24 mouse cellular contexts compared by ENCODE assay signal in genomic region chr2:113176337-113176736, GRCm38 (mm10). TPM values are rescaled to one million over a fixed set of nuclear protein-coding genes. Genes with fewer than 3 reads are reported as not detected.
A peak's percentile ranks its signal among the peaks of the same experiment; 100 is the strongest.
DNase-seq lines count a peak whose midpoint lies in the region; ATAC-seq and TF ChIP-seq lines count a peak whose summit lies in the region.
"Had no signal": no experiment of that assay in that cellular context is flagged by ENCODE, and none has a peak within 500 bp of the region (broad histone marks: within the 10 kb centered on the region; RNA-seq: fewer than 3 reads in every experiment).

No protein-coding gene starts in this region.

- H3K27me3 ChIP-seq in embryonic facial prominence, embryonic 11.5 days (ENCODE audit: control insufficient read depth, insufficient read depth, low read length) = no peaks in the 10 kb centered on the region
- H3K27me3 ChIP-seq in embryonic facial prominence, embryonic 10.5 days (replicated peaks; ENCODE audit: low read depth, poor library complexity, severe bottlenecking) = no peaks in the 10 kb centered on the region
- H3K27me3 ChIP-seq in midbrain, embryonic 15.5 days (replicated peaks) = no peaks in the 10 kb centered on the region
- H3K27me3 ChIP-seq in midbrain, embryonic 13.5 days = no peaks in the 10 kb centered on the region
- H3K27me3 ChIP-seq in forebrain, postnatal 0 days (ENCODE audit: insufficient read depth, low read length) = no peaks in the 10 kb centered on the region
- H3K27me3 ChIP-seq: embryonic facial prominence, embryonic 13.5 days; heart, embryonic 15.5 days had no signal

- no peak for ATAC-seq in embryonic facial prominence, embryonic 11.5 days (replicated peaks; ENCODE audit: insufficient number of reproducible peaks, low FRiP score, low TSS enrichment, low read depth)
- ATAC-seq in frontal cortex, adult (ENCODE audit: low TSS enrichment) = peak; percentile 76
- ATAC-seq in midbrain, embryonic 15.5 days (replicated peaks) = peak; percentile 71
- ATAC-seq in midbrain, embryonic 13.5 days = no peak
- peak; percentile 75 for ATAC-seq in forebrain, postnatal 0 days
- ATAC-seq: CD4-positive, CD25-positive, alpha-beta regulatory T cell, adult 4 months; intestine, embryonic 16.5 days had no signal

- no peaks in the 10 kb centered on the region for H3K9me3 ChIP-seq in embryonic facial prominence, embryonic 11.5 days (replicated peaks; ENCODE audit: control insufficient read depth, low read length)
- no peaks in the 10 kb centered on the region for H3K9me3 ChIP-seq in embryonic facial prominence, embryonic 10.5 days
- no peaks in the 10 kb centered on the region for H3K9me3 ChIP-seq in midbrain, embryonic 15.5 days
- no peaks in the 10 kb centered on the region for H3K9me3 ChIP-seq in midbrain, embryonic 13.5 days
- H3K9me3 ChIP-seq in forebrain, postnatal 0 days (ENCODE audit: low read length) = no peaks in the 10 kb centered on the region
- H3K9me3 ChIP-seq: embryonic facial prominence, embryonic 13.5 days; heart, embryonic 15.5 days had no signal

- no peaks in the 10 kb centered on the region for H3K36me3 ChIP-seq in embryonic facial prominence, embryonic 11.5 days (replicated peaks; ENCODE audit: control insufficient read depth, insufficient read depth, low read depth, low read length)
- no peaks in the 10 kb centered on the region for H3K36me3 ChIP-seq in embryonic facial prominence, embryonic 10.5 days (replicated peaks)
- H3K36me3 ChIP-seq in midbrain, embryonic 15.5 days (replicated peaks) = no peaks in the 10 kb centered on the region
- no peaks in the 10 kb centered on the region for H3K36me3 ChIP-seq in midbrain, embryonic 13.5 days
- H3K36me3 ChIP-seq in forebrain, postnatal 0 days (ENCODE audit: insufficient read depth) = no peaks in the 10 kb centered on the region
- H3K36me3 ChIP-seq: embryonic facial prominence, embryonic 13.5 days; G1E; heart, embryonic 15.5 days had no signal

- WGBS in embryonic facial prominence, embryonic 11.5 days = 73% methylated on average over 5 of the region's 5 CpGs
- WGBS in embryonic facial prominence, embryonic 10.5 days = 78% methylated on average over 5 of the region's 5 CpGs
- 30% methylated on average over 5 of the region's 5 CpGs for WGBS in midbrain, embryonic 15.5 days
- WGBS in midbrain, embryonic 13.5 days = 45% methylated on average over 5 of the region's 5 CpGs
- 21% methylated on average over 5 of the region's 5 CpGs for WGBS in forebrain, postnatal 0 days

- DNase-seq in embryonic facial prominence, embryonic 11.5 days (ENCODE audit: low spot score) = peak; percentile 4
- DNase-seq in embryonic facial prominence, embryonic 10.5 days (ENCODE audit: low spot score) = no peak
- DNase-seq in frontal cortex, postnatal 14 days (ENCODE audit: low spot score in 2 of 2) = no peak
- peak; percentile 34 for DNase-seq in forebrain, postnatal 0 days
- no peak for DNase-seq in c-Kit-positive CD71-positive TER-119-positive erythroid progenitor cells, embryonic 14.5 days (ENCODE audit: low spot score)
- DNase-seq: adrenal gland, postnatal 10 days; B cell, adult 2 months; cerebellum, adult 2 months; embryo, embryonic 11 days; heart, adult 2 months; heart, postnatal 14 days; kidney, adult 8-10 months had no signal

- no peak overlapping the region for H3K9ac ChIP-seq in embryonic facial prominence, embryonic 11.5 days (replicated peaks; ENCODE audit: low read length)
- H3K9ac ChIP-seq in midbrain, embryonic 15.5 days = no peak overlapping the region
- H3K9ac ChIP-seq in midbrain, embryonic 13.5 days (replicated peaks) = no peak overlapping the region
- H3K9ac ChIP-seq in forebrain, postnatal 0 days = no peak overlapping the region
- H3K9ac ChIP-seq: embryonic facial prominence, embryonic 13.5 days; heart, embryonic 15.5 days; hindbrain, embryonic 14.5 days had no signal

- no peak overlapping the region for H3K4me3 ChIP-seq in embryonic facial prominence, embryonic 11.5 days (ENCODE audit: low read depth, low read length)
- no peak overlapping the region for H3K4me3 ChIP-seq in embryonic facial prominence, embryonic 10.5 days
- H3K4me3 ChIP-seq in midbrain, embryonic 15.5 days = no peak overlapping the region
- no peak overlapping the region for H3K4me3 ChIP-seq in midbrain, embryonic 13.5 days (replicated peaks)
- H3K4me3 ChIP-seq in forebrain, postnatal 0 days (ENCODE audit: low read depth, low read length) = no peak overlapping the region
- H3K4me3 ChIP-seq: embryonic facial prominence, embryonic 13.5 days; heart, adult 2 months; heart, embryonic 15.5 days had no signal

- H3K4me2 ChIP-seq in embryonic facial prominence, embryonic 11.5 days (ENCODE audit: low read depth, low read length) = no peak overlapping the region
- H3K4me2 ChIP-seq in midbrain, embryonic 15.5 days = no peak overlapping the region
- no peak overlapping the region for H3K4me2 ChIP-seq in midbrain, embryonic 13.5 days (replicated peaks)
- H3K4me2 ChIP-seq in forebrain, postnatal 0 days (ENCODE audit: low read depth) = no peak overlapping the region
- H3K4me2 ChIP-seq: embryonic facial prominence, embryonic 13.5 days; heart, embryonic 11.5 days; heart, embryonic 15.5 days; hindbrain, embryonic 14.5 days had no signal

- no peak for TF ChIP-seq CTCF in forebrain, postnatal 0 days (IDR thresholded peaks at IDR 0.05; ENCODE audit: low read depth)

- no peaks in the 10 kb centered on the region for H3K4me1 ChIP-seq in embryonic facial prominence, embryonic 11.5 days (ENCODE audit: control insufficient read depth, insufficient read depth, low read length)
- no peaks in the 10 kb centered on the region for H3K4me1 ChIP-seq in embryonic facial prominence, embryonic 10.5 days
- H3K4me1 ChIP-seq in midbrain, embryonic 15.5 days = peaks cover 8% of the 10 kb centered on the region; the same call in 1 of the 2 replicates
- 0 out of 2 replicates have a peak, but pooled peaks cover 6% of the 10 kb centered on the region for H3K4me1 ChIP-seq in midbrain, embryonic 13.5 days (replicated peaks)
- no peaks in the 10 kb centered on the region for H3K4me1 ChIP-seq in forebrain, postnatal 0 days (ENCODE audit: insufficient read depth)
- H3K4me1 ChIP-seq: heart, embryonic 15.5 days had no signal

- H3K27ac ChIP-seq in embryonic facial prominence, embryonic 11.5 days (replicated peaks; ENCODE audit: low read depth, low read length) = no peak overlapping the region
- H3K27ac ChIP-seq in embryonic facial prominence, embryonic 10.5 days (replicated peaks) = no peak overlapping the region
- no peak overlapping the region for H3K27ac ChIP-seq in midbrain, embryonic 15.5 days
- no peak overlapping the region for H3K27ac ChIP-seq in midbrain, embryonic 13.5 days
- H3K27ac ChIP-seq in forebrain, postnatal 0 days (ENCODE audit: low read depth, low read length) = no peak overlapping the region
- H3K27ac ChIP-seq: embryonic facial prominence, embryonic 13.5 days; heart, adult 2 months; heart, embryonic 15.5 days; hindbrain, embryonic 14.5 days had no signal

RNA-seq across cellular contexts. Expression of gene Ryr3, which starts 40.6 kb away (rescaled TPM):
- 0.50 and 1.4 TPM in 2 replicates for polyA plus RNA-seq in embryonic facial prominence, embryonic 11.5 days (2014; fragmentation: Nextera tagmentation; extraction: Ambion mirVana)
- polyA plus RNA-seq in embryonic facial prominence, embryonic 10.5 days (2016; fragmentation: Nextera tagmentation; extraction: Ambion mirVana) = 0.25 and 0.28 TPM in 2 replicates
- polyA plus RNA-seq in midbrain, embryonic 15.5 days (2015; fragmentation: Nextera tagmentation; extraction: Ambion mirVana) = 5.0 and 6.0 TPM in 2 replicates
- polyA plus RNA-seq in midbrain, embryonic 13.5 days (2015; fragmentation: Nextera tagmentation; extraction: Ambion mirVana) = 2.1 and 3.2 TPM in 2 replicates
- 14.1 and 16.1 TPM in 2 replicates for total RNA-seq in forebrain, postnatal 0 days (2014; rRNA removed)
- 1.9 and 4.2 TPM in 2 replicates for polyA plus RNA-seq in forebrain, postnatal 0 days (2015; fragmentation: Nextera tagmentation; extraction: Ambion mirVana)
- total RNA-seq: common myeloid progenitor, adult 5-6 weeks; hematopoietic stem cell, adult 5-6 weeks had no signal
- polyA plus RNA-seq: G1E had no signal

Comparison
In these comparisons a context has a peak if more than half of its experiments do, and no peak if none do; other contexts are left out.
1. ATAC-seq: peak in frontal cortex, adult (single experiment), midbrain, embryonic 15.5 days (single experiment) and forebrain, postnatal 0 days (single experiment); none in embryonic facial prominence, embryonic 11.5 days (single experiment) and midbrain, embryonic 13.5 days (single experiment).
2. DNase-seq: peak in embryonic facial prominence, embryonic 11.5 days (single experiment) and forebrain, postnatal 0 days (single experiment); none in embryonic facial prominence, embryonic 10.5 days (single experiment), frontal cortex, postnatal 14 days (0 of 2) and c-Kit-positive CD71-positive TER-119-positive erythroid progenitor cells, embryonic 14.5 days (single experiment).